Mouse (Mus musculus) heart, adult 11 months (tissue): ENCODE measurements at regions not wholly inside any gene's neighbourhood (a gene's known extent, or its start where the extent isn't known, plus 50 kb on each side); places are given as distances from the start of the nearest gene placed in this dataset.
"Not testable (repeated sequence)": the region's sequence is repeated elsewhere in the genome, so short reads cannot be mapped to it uniquely, and the experiment has no call there.

Experiments used
- DNase-seq: peaks from one replicate; pipeline ENCODE4 v3.0.0; 2022

- DNase-seq, result no peak
These were observed 146.1 kb upstream of the Sfswap start for GRCm38 (mm10) chr5:129354877-129355276.

- DNase-seq, result no peak
These were observed 139.5 kb upstream of the Sfswap start for GRCm38 (mm10) chr5:129361527-129361926.

GRCm38 (mm10) chr5:129363189-129363588 is 137.8 kb upstream of the Sfswap start:
- no peak for DNase-seq

DNA sequence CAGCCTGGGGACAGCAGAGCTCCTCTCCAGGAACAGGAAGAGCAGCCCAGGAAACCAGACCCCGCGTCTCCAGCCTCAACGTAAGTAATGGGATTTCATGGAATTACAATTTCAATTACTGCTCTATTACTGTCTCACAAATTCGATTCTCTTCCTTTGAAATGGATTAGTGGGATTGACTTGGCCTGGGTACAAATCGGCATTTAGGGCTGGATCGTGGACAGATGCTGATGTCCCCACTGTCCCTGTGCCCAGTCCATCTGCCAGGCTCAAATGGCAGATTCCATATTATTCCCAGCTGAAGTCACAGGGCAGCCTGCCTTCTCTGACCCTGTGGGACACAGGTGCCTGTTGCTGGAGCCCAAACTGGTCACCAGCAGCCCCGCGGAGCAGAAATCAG is 136.0 kb upstream of the Sfswap start:
- no peak for DNase-seq

- no peak for DNase-seq
These were observed 133.8 kb upstream of the Sfswap start for GRCm38 (mm10) chr5:129367266-129367665.

DNA sequence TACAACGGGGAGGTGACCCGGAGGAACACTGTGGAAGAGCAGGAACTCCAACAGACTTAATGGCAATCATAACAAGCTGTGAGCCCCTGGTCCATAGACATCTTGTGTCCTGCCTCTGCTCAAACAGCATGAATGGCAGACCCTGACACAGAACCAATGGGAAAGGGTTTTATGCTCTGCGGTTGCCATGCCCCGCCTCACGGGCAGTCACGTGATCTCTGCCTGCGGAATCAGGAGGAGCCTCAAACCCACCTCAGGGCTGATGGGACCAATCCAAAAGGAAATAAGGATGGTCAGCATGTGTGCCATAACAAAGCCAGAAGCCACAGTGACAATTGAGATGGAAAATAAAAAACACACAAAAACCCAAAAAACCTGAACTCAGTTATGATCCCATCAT is 120.2 kb upstream of the Sfswap start:
- DNase-seq, result no peak

DNA sequence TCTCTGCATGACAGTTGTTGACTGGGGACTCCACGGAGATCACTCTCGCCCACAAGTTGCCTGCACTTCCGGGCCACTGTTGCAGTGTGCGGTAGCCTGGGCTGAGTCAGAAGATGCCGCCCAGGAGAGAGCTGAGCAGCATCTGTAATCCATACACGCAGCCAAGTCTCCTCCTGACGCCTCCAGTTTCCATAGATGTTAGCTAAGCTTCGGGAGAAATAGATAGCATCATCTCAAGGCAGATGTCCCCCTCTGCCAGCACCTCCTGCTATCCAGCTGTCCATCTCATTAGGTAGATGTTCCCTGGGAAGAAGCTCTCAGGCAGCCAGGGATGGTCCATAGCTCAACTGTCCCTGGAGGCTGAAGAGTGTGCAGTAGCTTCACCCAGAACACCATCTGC is 116.0 kb upstream of the Sfswap start:
- no peak for DNase-seq

DNA sequence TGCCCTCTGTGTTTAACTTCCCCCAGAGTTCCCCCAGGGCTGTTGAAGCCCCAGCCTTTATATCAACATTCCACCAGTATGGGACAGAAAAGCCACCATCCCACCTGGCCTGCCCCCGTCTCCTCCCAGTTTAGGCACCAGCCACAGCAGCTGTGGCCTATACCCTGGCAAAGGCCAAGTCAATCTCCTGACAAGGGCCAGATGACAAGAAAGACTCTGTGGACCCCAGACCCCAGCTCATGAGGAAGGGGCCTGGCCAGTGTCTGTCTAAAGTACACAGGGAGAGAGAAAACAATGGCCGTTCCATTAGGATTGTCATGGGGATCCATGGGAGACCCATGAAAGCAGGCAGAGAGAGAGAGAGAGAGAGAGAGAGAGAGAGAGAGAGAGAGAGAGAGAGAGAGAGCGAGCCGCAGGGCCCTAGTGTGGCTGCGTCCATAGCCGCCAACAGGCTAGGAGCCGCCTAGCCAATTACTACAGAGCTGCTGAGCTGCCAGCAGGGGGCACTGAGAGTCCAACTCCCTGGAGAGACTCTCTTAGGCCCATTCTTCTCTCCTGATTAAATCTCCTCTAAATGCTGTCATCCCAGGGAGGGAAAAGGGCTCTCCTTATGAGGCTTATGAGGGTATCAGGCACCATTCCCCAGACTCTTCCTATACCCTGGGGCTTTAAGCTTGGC is 114.9 kb upstream of the Sfswap start:
- not testable (repeated sequence) for DNase-seq

GRCm38 (mm10) chr5:129386671-129387070 is 114.3 kb upstream of the Sfswap start:
- DNase-seq, result not testable (repeated sequence)

DNA sequence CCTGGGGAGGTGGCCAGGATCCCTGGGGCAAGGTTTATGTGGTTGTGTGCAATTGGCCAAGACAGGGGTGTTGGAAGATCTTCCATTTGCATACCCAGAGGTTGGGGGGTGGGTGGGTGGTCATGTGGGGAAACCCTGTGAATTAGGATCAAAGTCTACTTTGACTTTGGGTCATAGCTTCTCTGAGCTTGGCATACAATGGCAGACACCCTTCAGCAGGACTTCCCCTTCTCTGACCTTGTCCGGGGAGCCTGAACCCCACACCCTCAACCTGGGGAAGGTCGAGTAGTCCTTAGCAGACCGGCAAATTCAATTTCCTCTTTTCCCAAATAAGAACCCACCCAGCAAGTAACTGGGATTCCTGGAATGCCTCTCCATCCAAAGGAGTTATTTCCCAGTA is 113.7 kb upstream of the Sfswap start:
- DNase-seq, result no peak

GRCm38 (mm10) chr5:129390921-129391371 is 110.1 kb upstream of the Sfswap start:
- DNase-seq, result no peak

DNA sequence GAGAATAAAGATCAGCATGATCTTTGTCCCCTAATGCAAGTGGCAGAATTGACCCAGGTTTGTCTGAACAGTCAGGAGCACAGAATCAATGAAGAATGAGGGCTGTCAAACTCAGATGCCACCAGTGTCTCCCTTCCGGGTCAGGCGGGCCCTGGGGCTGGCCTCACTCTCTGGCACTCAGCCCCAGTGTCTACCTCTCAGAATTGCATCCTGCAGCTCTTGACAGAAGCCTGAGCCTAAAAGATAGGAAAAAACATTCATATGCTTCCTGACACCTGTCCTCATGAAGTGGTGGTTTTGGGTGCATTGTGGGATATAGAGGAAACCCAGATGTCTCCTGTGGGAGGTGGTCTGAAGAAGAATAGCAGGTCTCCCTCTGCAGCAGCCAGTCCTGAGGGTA is 107.9 kb upstream of the Sfswap start:
- no peak for DNase-seq

DNA sequence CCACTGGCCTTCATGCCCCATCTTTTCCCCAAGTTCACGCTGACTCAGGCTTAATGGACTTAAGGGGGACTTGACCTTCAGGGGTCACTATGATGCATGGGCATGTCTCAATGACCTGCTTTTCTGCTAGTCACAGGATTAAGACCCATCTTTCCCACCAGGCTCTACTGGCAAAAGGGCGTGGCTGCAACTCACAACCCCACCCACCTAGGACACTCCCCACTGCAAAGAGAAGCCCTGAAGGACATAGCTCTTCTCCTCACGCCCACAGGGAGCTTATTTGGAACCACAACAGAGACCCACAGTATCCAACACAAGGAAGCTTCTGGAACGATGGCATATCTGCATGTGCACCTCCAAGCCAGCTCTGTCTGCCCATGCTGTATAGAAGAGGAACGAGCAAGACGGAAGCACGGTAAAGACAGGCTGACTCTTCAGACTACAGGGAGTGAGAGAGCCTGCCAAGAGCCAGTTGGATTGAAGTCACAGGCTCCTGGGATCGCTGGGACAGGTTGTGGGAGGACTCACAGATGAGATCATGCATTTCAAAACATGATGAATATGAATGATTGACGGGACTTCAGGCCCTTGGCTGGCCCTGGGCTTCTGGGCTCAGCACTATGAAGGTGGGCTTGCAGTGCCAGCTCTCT is 107.3 kb upstream of the Sfswap start:
- no peak for DNase-seq

DNA sequence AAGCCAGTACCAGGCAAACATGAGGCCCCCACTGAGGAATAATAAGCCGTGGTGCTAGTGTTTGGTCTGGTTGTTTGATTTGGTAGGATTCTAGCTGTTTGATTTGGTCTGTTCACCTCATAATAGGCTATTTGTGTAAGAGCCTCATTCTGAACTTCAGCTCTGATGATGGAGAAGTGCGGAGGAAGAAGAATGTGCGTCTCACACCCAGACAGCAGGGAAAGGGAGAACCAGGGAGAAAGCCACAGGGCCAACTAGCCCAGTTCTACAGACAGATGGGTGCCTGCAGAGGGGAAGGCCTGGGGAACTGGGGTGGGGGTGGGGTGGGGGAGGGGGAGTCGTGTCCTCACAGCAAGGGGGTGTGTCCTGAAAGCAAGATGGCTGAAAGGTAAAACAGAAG is 106.6 kb upstream of the Sfswap start:
- DNase-seq, result no peak

DNA sequence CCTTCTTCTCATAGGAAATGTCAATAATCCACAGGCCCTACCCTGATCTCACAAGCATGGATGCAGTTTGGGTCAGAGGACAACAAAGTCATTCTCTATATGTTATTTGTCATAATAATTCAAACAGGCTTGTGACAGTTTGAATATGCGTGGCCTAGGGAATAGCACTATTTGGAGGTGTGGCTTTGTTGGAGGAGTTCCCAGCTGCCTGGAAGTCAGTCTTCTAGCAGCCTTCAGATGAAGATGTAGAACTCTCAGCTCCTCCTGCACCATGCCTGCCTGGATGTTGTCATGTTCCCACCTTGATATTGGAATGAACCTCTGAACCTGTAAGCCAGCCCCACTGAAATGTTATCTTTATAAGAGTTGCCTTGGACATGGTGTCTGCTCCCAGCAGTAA is 103.7 kb upstream of the Sfswap start:
- DNase-seq, result no peak

GRCm38 (mm10) chr5:129406259-129406658 is 94.8 kb upstream of the Sfswap start:
- DNase-seq, result no peak

DNA sequence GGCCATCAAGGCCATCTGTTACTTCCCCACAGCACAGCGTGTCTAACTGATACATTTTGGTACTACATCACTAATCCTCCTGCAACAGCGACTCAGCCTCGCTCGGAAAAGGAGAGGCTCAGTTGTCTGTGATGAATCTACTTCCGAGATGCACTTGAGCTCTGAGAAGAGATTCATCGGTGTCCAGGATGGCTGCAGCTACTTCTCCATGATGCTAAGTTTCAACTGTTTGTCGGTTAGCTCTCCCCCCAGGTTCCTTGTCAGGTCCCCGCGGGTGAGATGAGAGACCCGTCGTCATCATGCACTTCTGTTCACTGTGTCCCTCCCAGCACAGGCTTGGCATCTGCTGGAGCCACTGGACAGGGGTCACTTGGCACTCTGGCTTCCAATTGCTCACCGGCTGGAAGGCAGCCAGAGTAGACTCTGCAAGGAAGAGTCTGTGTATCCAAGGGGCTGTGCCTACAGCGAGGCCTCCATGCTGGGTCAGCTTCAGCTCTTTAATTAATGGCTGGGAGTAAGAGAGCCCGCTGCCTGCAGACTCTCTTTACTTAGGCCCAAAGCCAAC is 91.5 kb upstream of the Sfswap start:
- DNase-seq, result no peak

GRCm38 (mm10) chr5:129412161-129412560 is 88.9 kb upstream of the Sfswap start:
- DNase-seq, result no peak

DNA sequence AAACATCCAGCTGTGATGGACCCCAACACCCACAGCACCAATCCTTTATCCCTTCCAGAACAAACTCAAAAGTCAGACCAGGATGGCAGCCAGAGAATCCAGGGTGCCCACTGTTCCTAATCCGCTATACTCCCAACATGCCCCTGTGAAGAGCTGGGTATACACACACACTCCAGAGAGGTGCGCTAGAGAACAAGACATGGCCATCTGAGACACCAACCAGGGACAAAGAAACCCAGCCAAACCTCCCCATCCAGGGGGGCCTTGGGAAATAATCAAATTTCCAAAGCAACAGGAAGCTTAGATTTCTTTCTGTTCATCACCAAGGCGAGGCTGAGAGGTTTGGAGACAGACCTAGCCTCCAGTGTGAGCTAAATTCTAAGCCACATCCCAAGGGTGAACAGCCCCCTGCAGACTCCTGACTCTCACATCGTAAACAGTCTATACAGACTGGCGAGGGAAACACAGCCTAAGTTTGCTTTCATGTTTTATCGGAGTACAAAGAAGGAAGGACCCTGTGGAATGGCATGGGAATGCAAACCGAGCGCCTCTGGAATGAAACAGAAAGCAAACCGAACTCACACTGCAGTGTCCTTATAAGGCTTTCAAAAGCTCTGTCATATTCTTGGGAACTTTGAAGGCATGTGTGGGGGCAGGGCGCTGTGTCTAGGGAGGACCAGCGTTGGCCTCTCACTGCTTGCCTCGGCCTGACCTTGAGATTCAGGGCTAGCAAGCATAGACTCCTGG is 85.9 kb upstream of the Sfswap start:
- peak; percentile 96 for DNase-seq

GRCm38 (mm10) chr5:129416425-129416824 is 84.6 kb upstream of the Sfswap start:
- no peak for DNase-seq

GRCm38 (mm10) chr5:129417516-129417915 is 83.5 kb upstream of the Sfswap start:
- no peak for DNase-seq

DNA sequence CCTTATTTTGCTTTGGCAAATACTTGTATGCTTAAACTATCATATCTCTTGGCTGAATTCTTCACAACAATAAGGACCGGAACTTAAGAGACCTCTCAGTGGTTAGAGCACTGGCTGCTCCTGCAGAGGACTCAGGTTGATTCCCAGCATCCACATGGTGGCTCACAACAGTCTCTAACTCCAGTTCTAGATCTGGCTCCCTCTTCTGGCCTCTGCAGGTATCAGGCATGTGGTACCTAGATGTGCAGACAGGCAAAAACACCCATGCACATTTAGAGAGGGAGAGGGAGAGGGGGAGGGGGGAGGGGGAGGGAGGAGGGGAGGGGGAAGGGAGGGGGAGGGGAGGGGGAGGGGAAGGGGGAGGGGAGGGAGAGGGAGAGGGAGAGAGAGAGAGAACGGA is 80.0 kb upstream of the Sfswap start:
- no peak for DNase-seq

DNA sequence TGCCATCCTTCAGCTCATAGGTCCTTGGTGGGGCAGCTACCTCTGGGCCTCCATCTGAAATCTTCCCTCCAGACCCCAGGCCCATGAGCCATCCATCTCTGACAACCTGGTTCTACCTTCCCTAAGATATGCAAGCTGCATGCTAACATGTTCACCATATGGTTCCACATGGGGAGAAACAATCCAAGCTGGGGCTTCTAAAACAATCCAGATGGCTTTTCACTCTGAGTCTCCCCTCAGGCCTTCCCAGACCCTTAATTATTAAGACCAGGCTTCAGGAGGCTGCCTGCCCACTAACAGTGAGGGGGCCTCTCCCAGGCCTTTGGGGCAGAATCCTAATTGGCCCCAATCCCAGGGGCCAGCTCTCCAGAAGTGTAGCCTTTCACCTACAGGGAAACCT is 71.1 kb upstream of the Sfswap start:
- DNase-seq, result no peak

DNA sequence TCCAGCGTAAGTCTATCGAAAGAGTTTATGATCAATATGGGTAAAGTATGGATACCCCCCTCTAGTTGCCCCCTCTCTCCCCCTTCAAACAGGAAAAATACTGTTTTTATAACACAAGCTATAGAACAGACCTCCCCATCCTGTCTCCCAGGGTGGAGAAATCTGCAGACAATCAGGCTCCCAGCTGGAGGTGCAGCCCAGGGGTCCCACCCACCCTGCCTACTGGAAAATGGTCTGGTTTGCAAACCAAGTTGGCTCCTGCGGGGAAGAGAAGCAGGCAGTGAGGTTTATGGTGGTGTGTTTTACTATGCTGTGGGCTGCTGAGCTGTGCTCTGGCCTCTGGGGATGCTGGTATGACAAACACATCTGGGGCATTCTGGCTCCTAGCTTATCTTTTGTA is 70.7 kb upstream of the Sfswap start:
- DNase-seq, result no peak
